Mouse (Mus musculus) right cerebral cortex, postnatal 14 days (tissue): Measurements from ENCODE around the gene Cmtm2a.
"Not testable (repeated sequence)": the region's sequence is repeated elsewhere in the genome, so short reads cannot be mapped to it uniquely, and the experiment has no call there.

Experiments
- DNase-seq: peaks from one replicate; pipeline ENCODE4 v3.0.0; 2022

The Cmtm2a gene

DNA sequence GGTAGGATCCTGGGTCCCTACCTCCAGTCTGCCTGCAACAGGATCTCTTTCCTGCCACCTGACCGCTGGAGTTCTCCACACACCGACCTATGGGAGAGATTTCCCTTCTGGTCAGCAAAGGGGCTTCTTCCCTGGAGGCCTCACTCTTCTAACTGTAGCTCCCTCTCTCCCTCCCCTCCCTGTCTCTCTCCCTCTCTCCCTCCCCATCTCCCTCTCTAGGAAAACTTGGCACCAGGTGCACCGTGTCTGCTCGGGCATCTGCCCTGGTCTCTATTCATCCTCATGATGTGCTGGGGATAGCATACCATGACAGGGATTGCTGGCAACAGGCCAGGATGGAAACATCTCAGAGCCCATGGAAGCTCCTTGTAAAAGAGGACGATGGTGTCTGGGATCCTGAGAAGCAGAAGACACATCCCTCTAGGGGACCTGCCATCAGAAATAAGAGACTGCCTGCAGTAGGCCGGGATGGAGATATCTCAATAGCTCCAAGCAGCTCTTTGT lies 24.0 kb downstream of the Cmtm2a start:
- no peak for DNase-seq

DNA sequence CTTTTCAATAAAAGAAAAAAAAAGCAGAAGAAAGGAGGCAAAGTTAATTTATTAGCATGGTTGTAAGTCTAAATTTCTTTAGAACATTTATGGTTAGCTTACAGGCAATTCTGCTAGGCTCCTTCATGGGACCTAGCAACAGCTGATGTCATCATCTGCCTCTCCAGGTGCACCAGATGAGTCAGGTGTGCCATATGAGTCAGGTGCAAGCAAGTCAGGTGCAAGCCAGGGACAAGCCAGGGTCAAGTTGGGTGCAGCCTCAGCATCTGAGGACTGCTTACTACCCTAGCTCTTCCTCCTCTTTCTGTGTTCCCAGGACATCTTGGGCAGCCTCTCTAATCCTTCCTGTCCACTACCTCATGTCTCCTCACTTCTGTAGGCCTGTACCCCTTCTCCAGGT lies 24.6 kb downstream of the Cmtm2a start:
- DNase-seq, result no peak

DNA sequence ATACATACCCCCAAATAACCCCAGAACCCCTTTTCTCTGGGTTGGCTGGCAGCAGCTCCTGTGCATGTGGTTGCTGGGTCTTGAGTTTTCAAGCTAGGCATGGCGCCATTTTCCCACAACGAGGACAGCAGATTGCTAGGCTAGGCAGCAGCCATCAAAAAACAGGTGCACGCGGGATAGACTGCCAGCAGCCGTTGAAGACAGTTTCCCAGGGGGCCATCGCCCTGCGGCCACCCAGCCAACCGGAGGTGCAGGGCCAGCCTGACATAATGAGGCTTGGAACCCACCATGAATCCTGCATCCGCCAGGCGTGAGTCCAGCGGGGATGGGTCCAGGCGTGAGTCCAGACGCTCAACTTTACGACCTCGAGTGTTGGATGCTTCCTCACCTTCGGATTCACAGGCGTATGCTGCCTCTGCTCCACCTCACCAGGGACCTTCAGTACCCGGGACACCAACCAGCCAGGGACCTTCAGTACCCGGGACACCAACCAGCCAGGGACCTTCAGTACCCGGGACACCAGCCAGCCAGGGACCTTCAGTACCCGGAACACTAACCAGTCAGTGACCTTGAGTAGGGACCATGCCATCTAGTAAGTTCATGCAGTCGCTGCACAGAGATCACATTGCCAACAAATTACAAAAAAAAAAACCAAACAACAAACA lies 28.6 kb downstream of the Cmtm2a start:
- DNase-seq, result not testable (repeated sequence)

DNA sequence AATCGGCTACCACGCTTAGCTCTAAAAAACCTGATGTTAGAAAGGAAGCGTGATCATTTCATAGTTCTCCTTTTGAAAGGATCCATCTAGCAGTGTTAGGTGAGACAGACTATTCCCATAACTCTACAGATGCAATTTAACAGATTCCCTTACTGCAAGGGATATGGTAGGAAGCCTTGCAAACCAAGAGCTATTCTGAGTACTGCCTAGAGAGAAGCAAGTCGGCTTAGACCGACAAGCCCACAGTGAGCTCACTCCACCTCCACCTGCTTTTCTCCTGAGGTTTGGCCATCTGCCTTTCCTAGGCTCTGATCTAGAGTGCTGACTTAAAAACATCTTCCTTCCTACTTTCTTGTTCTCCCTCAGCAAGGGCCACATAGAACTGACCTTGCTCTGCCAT lies 31.2 kb downstream of the Cmtm2a start:
- DNase-seq, result not testable (repeated sequence)

DNA sequence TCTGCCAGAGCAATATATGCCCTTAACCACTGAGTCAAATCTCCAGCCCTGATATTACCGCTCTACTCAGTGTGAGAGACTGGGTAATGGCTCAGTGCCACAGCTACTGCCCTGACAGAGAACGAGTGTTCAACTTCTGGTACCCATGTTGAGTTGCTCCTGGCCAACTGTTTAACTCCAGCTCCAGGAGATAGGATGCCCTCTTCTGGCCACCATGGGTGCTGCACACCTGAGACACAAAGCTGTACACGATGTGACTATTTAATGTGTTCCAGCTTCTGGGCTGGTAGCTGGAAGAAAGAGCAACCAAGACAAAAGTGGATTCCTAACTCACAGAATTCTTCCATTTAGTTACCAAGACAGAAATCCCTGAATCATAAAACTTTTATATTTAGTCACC lies 40.0 kb downstream of the Cmtm2a start:
- peak; percentile 22 for DNase-seq

DNA sequence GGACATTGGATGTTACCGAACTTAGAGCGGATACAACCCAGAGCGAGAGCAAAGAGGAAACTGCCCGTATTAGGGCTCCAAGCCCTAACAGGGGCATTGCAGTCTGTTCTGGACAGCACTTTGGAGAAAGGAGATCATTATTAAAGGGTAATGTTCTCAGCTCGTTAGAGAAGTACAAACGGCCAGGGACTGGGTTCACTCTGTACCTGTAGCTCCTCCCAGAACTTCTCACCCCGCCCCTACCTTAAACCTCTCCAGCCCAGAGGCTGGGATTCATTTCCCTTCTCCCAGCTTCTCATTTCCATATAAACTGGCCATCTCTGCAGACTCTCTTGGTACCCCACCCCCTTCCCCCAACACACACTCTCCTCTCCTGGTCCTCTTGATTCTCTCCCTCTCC lies 41.5 kb downstream of the Cmtm2a start:
- no peak for DNase-seq

DNA sequence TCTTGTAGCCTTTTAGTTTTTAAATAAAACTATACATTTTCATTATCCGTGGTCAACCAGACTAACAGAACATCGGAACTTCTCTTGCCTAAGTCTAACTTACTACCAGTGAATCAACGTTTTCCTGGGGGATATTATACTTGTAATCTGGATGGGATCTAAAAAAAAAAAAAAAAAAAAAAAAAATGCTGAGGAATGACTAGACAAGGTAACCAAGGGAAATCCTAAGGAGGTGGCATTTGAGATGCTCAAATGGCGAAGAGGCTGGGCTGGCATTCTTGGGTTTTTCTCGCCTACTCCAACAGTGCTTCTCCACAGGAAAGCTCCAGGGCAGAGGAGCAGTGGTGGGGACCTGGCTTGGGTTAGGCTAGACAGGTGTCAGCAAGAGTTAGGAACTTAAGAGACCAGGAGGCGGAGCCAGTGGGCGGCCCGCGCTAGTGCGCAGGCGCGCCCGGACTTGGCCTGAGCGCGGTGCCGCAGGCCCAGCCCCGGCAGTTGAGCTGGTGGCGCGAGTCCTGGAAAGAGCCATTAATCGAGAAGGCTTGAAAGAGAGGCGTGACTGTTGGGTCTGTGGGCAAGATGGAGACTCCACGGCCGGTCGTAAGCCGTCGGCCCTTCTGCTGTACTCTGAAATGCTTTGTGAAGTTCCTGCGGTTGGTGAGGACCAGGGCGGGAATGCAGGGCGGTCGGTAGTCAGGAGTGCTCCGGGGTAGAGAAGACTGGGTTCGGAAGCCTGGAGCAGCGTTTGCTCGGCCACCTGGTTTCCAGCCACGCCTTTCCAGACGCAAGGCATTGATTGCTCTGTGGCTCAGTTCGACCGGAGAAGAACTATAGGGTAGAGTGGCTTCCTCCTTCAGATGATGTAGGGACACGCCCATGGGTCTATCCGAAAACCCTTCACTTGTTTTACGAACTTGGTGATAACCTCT lies 42.3 kb downstream of the Cmtm2a start, which contains the start of gene Cklf:
Gene Cklf, plus strand, starts transcription at position 423 of the 929 bp plus-strand sequence.
- peak; percentile 66 for DNase-seq

DNA sequence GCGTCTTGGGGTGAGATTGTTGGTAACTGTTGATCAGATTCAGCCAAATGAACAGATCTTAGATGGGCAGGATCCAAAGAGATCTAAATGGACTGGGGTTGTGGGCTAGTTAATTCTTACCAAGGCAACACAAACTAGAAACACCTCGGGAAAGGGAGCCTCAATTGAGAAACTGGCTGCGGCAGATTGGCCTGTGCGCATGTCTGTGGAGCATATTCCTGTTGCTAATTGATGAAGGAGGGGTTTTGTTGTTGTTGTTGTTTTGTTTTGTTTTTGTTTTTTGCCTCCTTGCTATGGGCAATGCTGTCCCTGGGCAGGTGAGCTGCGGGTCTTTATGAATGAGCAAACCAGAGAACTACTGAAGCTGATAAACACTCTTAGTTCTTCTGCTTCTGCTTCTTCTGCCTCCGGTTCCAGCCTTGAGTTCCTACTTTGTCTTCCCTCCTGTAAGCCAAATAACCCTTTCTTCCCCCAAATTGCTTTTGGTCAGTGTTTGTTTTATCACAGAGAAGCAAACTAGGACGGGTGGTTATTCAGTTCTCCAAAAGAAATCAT lies 43.5 kb downstream of the Cmtm2a start:
- no peak for DNase-seq

DNA sequence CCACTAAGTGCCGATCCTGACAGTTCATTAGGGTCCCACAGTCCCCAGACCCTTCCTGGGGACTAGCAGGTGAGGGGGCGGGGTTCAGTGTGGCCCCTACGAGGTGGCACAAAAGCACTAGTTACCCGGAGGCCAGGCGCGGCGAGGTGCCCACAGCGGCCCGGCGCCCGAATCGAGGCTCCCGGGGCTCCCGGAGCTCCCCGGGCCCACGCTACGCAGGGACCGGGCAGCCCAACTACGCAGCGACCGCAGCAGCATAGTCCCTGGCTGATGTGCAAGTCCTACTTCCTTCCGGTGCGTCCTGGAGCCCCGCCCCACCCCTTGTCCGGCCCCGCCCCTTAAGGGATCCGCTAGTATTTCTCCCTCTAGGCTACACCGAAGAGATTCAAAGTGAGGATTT lies 44.7 kb downstream of the Cmtm2a start, which contains the start of gene Tk2:
Gene Tk2, minus strand, starts transcription at position 283 of the 400 bp plus-strand sequence.
- peak; percentile 80 for DNase-seq

DNA sequence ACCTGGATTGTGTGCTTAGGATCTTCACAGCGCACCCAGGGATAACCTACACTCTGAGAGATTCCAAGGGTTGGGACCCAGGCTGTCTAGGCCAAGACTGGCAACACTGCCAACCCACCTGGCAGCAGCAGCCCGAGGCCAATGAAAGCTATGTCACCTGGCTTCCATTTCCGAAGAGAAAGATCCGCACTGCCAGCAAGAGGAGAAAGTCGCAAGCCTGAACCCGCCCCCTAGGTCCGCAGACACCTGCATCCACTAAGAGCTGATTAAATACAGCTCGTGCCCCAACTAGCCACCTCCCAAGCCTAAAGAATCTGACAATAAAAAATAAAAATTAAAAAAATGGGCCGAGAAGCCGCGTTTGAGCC lies 45.1 kb downstream of the Cmtm2a start:
- no peak for DNase-seq

DNA sequence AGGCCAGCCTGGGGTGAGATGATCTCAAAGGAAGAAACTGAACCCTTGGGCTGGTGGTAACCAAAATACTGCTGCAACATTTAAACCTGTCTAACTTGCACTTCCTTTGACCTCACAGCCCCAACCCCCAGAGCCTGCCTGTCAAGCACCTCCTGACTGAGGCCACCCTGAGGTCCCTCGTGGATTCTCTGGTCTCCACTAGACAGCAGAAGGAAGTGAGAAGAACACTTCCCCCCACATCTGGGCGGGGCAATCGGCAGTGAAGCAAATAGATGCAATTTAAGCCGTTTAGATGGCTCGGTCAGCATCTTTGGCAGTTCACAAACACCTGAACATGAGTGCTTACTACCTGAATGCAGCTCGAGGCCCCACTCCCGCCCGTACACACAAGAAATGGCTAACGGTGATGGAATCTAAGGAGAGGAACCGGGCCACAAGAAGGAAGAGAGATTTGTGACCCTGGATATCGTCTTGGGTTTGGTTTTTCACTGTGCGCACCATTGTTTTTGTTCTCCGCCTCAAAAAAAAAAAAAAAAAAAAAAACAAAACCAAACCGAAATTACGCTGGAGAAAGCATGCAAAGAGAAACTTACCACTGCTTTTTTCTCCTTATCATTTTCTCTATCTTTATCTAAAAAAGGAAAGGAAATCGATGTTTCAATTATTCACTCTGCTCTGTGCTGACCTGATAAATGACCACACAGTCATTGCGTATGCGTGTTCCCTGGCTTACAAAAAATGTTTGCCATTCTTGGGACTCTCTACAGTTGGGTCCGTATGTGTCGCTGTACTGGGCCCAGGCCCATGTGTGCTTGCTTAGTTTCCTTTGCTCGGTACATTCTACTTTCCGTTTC lies 45.7 kb downstream of the Cmtm2a start:
- DNase-seq, result no peak

DNA sequence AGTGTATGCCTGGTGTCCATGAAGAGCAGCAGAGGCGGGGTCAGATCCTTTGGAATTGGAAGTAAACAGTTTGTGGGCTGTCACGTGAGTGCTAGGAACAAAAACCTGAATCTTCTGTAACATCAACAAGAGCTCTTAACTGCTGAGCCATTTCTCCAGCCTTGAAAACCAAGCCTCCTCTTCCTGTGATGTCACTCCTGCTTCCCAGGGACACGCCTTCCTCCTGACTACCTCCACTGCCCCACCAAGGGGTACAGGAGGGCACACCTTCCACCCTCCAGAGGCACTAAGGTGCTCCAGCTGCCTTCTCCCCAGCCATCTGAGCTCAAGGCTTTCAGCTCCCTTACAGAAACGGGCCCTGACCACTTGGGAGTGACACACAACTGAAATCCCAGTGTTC lies 46.4 kb downstream of the Cmtm2a start:
- no peak for DNase-seq

DNA sequence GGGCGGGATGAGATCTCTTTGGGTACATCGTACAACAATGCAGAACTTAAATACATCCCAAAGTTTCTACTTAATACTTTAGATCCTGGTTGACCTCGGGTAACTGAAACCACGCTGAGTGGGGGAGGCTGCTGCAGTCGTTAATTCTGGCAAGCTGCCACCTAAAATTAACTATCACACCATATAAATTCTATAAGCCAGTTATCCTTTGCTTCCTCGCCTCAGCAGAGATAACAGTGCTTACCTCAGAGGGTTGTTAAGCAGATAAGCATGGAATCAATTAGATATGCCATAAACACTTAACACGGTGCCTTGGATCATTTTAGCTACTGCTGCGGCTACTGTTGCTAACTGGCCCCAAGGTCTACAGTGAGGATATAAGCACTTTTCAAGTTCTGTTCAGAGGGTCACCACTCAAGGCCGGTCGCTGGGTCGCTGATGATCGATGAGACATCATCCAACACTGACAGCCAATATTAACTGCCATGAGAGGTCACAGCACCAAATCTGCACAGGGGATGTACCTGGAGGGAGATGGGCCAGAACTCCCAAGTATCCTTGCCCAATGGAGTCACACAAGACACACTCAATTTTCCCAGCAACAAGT lies 50.8 kb downstream of the Cmtm2a start:
- DNase-seq, result no peak

DNA sequence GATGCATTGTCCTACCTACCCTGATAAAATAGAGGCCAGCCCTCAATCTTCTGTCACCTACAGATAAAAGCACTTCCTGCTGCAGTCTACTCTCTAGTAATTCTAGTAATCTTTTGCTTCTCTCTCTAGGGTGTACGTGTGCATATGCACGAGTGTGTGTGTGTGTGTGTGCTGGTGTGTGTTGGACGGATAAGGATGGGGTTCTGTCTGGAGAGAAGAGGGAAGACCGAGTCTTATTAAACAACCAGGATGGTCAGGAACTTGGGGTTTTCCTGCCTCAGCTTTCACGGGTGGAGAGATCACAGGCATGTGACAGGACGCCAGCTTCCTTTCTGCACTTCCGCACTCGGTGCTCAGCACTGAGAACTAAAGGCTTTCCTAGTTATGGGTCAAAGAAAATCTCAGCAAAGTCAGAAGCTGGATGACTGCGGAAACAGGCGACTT lies 53.5 kb downstream of the Cmtm2a start:
- DNase-seq, result no peak

DNA sequence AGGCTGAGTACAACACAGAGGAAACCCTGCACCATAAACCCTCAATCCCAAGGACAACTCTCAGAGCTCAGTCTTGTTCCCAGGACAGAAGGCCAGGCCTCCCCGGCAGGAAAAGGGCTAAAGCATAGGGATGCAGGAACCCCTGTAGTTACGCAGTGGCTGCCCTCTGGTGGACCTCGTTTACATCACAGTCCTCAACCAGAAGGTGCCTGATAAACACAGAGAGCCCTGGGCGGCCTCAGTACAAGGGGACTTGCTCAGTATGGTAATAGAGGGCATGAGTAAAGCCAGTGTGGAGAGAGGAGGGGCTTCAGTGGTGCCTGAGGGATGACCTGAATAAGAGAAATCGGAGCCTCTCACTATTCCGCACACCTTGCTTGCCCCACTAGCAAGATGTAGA lies 58.4 kb downstream of the Cmtm2a start:
- peak; percentile 37 for DNase-seq

DNA sequence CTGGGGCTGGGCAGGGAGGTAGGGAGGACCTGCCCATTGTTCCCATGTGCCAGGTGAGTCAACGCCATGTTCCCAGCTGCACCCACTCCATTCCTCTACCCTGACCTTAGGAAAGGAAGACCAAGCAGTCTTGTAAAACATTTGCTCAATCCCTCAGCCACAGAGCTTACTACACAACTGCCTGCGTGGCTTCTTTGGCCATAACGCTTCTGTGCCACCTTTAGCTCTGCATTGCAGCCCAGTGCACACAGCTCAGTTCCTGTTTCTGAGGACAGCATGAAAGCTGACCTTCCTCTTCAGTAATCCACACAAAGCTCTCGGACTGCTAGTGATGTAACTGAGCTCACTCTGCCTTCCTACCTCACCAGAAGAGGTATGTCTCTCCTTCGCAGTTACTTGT lies 60.1 kb downstream of the Cmtm2a start:
- no peak for DNase-seq

DNA sequence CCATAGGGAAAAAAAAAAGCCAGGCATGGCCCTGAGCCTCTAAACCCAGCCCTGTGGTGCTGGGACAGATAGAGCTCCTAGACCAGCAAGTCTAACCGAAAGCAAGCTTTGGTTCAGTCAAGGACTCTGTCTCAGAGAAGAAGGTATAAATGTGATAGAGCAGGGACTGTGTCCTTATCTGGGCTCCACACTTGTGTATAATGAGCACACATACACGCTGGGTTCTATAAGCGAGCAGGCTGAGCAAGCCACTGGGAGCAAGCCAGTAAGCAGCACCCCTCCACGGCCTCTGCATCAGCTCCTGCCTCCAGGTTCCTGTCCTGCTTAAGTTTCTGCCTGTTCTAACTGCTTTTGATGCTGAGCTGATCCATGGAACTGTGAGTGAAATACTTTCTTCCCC lies 60.9 kb downstream of the Cmtm2a start:
- no peak for DNase-seq
